Mouse (Mus musculus): ENCODE results near the gene Nop58.
"Not testable (repeated sequence)": the region's sequence is repeated elsewhere in the genome, so short reads cannot be mapped to it uniquely, and the experiment has no call there.

The Nop58 gene

DNA sequence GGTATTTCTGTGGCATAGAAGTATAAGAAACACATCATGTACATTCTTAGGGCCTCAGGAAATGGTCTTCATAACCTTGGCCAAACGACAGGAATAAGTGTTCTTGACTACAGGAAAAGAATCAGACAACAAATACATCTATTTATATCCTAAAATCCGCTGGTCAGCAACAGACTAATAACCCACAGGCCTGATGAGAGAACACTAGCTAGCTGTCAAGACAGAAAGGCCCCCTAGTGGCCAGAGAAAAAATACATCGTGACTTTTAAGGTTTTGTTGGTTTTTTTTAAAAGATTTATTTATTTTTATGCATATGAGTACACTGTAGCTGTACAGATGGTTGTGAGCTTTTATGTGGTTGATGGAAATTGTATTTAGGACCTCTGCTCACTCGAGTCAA is 35.1 kb downstream of the Nop58 start:
- DNase-seq (ENCODE audit: low spot score in 2 of 2), result no peak

GRCm38 (mm10) chr1:59725661-59726060 is 40.9 kb downstream of the Nop58 start:
- no peak for DNase-seq (ENCODE audit: low spot score in 2 of 2)

DNA sequence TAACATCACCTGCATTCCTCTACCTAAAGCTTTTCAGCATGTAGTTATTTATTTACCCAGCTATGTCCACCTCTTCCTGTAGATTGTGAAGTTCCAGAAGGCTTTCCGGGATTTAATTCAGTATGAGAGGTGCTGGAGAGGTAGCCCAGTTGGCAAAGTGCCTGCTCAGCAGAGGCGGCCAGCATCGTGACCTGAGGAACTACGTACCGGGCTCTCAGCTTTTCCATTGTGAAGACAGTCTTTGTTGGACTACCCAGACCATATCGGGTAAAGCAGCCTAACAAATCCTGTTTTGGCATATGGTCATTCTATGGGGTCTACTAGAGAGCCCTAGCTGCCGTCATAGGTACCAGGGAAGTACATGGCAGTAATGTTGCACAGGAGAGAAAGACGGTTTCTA is 45.3 kb downstream of the Nop58 start:
- DNase-seq (ENCODE audit: low spot score in 2 of 2), result no peak

GRCm38 (mm10) chr1:59730737-59731136 is 46.0 kb downstream of the Nop58 start:
- no peak for DNase-seq (ENCODE audit: low spot score in 2 of 2)

GRCm38 (mm10) chr1:59734076-59734475 is 49.3 kb downstream of the Nop58 start:
- no peak for DNase-seq (ENCODE audit: low spot score in 2 of 2)

DNA sequence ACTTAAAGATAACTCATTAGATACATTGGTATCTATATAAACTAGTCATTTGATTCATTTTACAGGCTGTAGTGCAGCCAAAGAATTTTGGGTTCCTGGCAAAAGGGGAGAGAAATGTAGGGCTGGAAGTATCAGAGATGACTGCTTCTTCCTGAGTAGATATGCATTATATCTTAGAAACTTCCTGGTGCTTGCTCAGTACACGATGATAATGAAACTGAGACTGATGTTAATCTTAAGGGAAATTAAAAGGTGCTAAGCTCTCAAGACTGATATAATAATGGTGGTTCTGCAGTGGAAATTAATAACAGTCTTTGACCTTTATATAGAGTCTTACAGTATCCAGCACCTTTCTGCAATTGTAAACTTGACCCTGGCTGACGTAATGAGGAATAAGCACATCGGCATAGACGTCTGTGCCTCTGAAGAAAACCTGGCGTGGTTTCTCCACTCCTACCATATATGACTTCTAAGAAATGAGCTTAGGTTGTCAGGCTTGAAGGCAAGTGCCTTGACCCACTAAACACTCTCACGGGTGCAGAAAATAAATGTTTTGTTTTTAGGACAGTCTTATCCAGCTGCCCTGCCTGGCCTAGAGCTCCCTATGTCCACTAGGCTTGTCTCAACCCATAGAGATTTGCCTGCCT is 54.1 kb downstream of the Nop58 start:
- no peak for DNase-seq (ENCODE audit: low spot score in 2 of 2)

DNA sequence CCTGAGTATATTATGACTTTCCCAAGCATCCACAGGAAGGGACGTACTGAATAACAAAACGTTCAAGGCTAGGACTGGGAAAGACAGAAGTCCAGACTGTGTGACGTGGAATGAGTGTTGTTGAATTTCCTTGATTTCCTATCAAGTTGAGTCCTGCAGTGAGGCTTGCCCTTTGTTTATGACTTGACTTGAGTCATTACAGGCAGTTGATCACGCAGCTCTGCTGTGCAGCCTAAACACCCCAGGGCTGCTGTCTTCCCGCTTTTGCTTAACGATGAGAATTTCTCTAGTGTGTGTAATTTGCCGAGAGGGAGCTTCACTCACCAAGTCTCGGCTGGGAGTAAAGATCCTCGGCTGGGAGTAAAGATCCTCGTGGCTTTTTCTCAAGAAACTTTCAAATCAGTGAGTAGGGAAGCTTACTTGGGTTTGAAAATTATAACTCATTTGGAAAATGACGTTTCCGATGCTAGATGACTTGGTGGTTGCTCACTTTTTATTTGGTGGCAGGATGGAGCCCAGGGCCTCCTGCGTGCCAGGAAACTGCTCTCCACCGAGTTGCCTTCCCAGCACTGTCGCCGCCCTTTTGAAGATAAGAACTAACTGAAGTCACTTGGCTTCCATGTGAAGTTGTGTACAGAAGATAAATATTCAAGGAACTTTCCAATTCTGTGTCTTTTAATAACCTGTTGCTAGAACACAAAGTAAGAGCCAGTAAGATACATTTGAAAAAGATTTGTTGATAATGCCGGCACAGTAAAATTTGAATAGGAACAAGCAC is 55.0 kb downstream of the Nop58 start:
- DNase-seq (ENCODE audit: low spot score in 2 of 2), result peak; percentile 18 to 19

GRCm38 (mm10) chr1:59749047-59749446 is 64.3 kb downstream of the Nop58 start:
- DNase-seq (ENCODE audit: low spot score in 2 of 2), result no peak

DNA sequence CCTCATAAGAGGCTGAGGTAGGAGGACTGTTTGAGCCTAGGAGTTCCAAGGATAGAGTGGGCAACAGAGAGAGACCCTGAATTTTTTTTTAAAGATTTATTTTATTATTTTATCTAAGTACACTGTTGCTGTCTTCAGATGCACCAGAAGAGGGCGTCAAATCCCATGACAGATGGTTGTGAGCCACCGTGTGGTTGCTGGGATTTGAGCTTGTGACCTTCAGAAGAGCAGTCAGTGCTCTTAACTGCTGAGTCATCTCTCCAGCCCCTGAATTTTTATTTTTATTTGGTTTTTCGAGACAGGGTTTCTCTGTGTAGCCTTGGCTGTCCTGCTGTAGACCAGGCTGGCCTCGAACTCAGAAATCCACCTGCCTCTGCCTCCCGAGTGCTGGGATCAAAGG is 65.0 kb downstream of the Nop58 start:
- not testable (repeated sequence) for DNase-seq (ENCODE audit: low spot score in 2 of 2)

DNA sequence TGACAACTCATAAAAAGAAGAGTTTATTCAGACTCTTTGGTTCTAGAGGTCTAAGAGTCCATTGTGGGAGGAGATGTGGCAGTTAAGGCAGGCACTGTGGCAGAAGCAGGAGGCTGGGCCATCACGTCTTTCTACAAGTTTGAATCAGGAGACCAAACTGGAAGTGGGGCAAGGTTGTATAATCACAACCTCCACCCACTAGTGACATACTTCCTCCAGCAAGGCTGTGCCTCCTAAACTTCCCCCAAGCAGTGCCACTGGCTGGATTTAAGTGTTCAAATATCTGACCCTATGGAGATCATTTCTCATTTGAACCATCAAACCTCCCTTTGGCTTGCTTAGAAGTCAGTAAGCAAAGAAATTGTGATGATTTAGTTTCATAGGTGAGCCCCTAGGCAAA is 70.5 kb downstream of the Nop58 start:
- DNase-seq (ENCODE audit: low spot score in 2 of 2), result no peak

DNA sequence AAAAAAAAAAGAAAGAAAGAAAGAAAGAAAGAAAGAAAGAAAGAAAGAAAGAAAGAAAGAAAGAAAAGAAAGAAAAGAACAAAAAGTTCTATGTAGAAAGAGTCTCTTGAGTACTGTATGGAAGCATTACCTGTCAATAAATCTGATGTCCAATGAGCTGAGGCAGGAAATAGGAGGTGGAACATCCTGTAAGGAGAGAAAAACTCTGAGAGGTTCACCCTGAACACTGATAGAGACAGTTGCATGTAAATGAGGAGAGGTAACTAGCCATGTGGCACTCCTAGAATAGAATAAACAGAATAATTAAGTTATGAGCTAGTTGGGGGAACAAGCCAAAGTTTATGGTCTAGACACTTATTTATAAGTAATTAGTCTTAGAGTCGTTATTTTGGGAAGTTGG is 73.6 kb downstream of the Nop58 start:
- DNase-seq (ENCODE audit: low spot score in 2 of 2), result no peak

- peak in 1 of 2 experiments; percentile 52 for DNase-seq (ENCODE audit: low spot score in 2 of 2)
Measured at GRCm38 (mm10) chr1:59762208-59762607, 77.4 kb downstream of the Nop58 start.

- DNase-seq (ENCODE audit: low spot score in 2 of 2), result peak in 1 of 2 experiments; percentile 37
Measured at GRCm38 (mm10) chr1:59762651-59763163, 77.9 kb downstream of the Nop58 start.

GRCm38 (mm10) chr1:59763164-59763768 is 78.5 kb downstream of the Nop58 start, which contains the start of gene Bmpr2:
TSS of gene Bmpr2 (plus strand) at chr1:59763400.
- peak; percentile 75 to 87 for DNase-seq (ENCODE audit: low spot score in 2 of 2)

DNA sequence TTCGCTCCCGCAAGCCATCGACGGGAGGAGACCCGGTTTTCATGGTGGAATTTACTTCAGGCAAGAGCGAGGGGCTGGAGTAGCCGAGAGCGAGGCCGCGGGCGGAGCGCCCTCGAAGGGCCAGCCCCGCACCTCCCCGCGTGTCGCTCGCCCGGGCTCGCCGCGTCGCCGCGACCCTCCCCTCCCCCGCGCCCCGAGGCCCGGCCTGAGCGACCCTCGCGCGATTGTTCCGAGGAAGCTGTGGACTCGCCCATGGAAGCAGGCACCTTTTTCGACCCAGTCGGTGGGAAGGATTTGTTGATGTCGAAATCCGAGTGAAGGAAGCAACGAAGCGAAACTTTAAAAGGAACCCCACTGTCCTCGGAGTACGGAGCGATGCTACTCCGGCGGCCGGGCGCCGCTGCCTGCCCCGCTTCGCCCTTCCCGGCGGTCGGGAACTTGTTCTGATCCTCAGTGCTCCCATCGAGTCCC is 79.0 kb downstream of the Nop58 start:
- DNase-seq (ENCODE audit: low spot score in 2 of 2), result peak; percentile 45 to 52

DNA sequence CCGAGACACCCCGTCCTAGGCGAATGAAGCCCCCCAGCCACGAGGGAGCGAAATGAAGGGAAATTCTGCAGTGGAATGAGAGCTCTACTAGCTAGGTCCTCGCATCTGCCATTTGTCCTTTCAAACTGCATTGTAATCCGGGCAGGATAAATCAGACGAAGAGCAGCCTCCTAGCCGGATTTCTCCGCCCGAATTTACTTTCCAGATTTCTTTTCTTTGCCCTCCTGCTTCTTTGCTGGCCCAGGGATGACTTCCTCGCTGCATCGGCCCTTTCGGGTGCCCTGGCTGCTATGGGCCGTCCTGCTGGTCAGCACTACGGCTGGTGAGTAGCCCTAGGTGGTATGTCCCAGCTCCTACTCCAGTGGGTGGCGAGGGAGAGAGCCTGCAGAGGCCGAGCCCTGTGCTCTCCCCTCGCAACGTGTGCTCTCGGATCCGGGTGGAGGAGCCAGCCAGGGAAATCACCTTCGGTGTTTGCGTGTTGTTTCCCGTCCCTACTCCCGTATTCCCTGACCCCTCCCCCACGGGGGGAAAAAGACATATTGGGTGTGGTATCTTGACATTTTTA is 79.7 kb downstream of the Nop58 start:
- peak; percentile 35 to 37 for DNase-seq (ENCODE audit: low spot score in 2 of 2)

GRCm38 (mm10) chr1:59765279-59765678 is 80.5 kb downstream of the Nop58 start:
- no peak for DNase-seq (ENCODE audit: low spot score in 2 of 2)

GRCm38 (mm10) chr1:59766626-59767025 is 81.9 kb downstream of the Nop58 start:
- no peak for DNase-seq (ENCODE audit: low spot score in 2 of 2)
